Mouse (Mus musculus): ENCODE measurements around the gene Ube2l3. TPM values are rescaled to one million over a fixed set of nuclear protein-coding genes. Genes with fewer than 3 reads are reported as not detected.

Gene Ube2l3
- total and polyA plus RNA-seq, 2 experiments from 2014 or later, result 108 to 310 TPM

DNA sequence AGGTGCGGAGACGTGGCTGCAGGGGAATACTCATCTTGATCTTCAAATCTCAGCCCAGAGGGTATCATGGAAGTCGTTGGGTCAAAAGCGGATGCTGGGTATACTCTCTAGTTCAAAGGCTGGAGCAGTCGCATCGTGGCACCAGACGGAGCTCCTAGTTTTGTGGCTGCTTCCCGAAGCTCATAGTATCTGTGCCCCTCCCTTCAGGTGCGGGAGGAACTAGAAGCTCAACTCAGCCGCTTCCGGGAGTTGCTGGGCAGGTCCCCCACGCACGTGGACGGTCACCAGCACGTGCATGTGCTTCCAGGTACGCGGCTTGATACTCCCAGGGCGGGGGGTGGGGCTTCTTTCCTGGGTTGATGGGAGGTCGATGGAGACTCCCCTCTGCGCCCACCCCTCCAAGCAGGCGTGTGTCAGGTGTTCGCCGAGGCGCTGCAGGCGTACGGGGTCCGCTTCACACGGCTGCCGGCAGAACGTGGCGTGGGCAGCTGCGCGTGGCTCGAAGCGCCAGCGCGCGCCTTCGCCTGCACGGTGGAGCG is 55.0 kb downstream of the Ube2l3 start:
- TF ChIP-seq CTCF (IDR thresholded peaks at IDR 0.05), result no peak
- Histone ChIP-seq H3K27me3 (ENCODE audit: insufficient read depth, low read length) (no peaks in the 10 kb centered on the region), H3K9ac (replicated peaks; ENCODE audit: low read length, poor library complexity, severe bottlenecking) (peak overlapping the region; percentile 77), H3K27ac (ENCODE audit: low read depth, low read length) (peak overlapping the region; percentile 80), H3K4me3 (ENCODE audit: low read depth, low read length) (peak overlapping the region; percentile 68), H3K9me3 (ENCODE audit: low read length) (no peaks in the 10 kb centered on the region), H3K36me3 (ENCODE audit: insufficient read depth, low read length) (peaks cover 5% of the 10 kb centered on the region; the same call in 1 of the 2 replicates), H3K4me1 (ENCODE audit: insufficient read depth, low read length) (peaks cover 3% of the 10 kb centered on the region; the same call in 1 of the 2 replicates), H3K4me2 (ENCODE audit: low read depth, low read length, poor library complexity, severe bottlenecking) (peak overlapping the region; percentile 88)
- peak; percentile 54 for DNase-seq (ENCODE audit: low spot score)
- WGBS, result under 1% methylated on average over 41 of the region's 41 CpGs
- peak; percentile 61 for ATAC-seq (ENCODE audit: low FRiP score)

DNA sequence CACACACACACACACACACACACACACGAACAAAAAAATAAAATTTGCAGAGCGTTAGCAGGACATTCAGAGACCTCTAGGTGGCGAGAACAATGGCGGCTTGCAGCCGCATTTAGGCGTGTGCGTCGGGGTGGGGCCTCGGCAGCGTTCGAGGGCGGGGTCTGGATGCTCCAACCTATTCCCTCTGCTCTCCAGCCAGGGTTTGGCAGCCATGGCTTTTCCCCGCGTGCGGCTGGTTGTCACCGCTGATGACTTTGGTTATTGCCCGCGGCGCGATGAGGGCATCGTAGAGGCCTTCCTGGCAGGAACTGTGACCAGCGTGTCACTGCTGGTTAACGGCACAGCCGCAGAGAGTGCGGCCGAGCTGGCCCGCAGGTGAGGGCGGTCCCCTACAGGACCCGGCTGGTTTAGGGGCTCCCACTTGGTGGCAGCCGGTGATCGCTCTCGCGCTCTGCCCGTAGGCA is 55.6 kb downstream of the Ube2l3 start, which contains the start of gene Ccdc116:
Gene Ccdc116 (minus strand): TSS at position 458 of the 464 bp plus-strand sequence.
- peak; percentile 81 for TF ChIP-seq CTCF (IDR thresholded peaks at IDR 0.05)
- no peaks in the 10 kb centered on the region for H3K27me3 ChIP-seq (ENCODE audit: insufficient read depth, low read length)
- peaks cover 3% of the 10 kb centered on the region; the same call in 1 of the 2 replicates for H3K4me1 ChIP-seq (ENCODE audit: insufficient read depth, low read length)
- H3K4me2 ChIP-seq (ENCODE audit: low read depth, low read length, poor library complexity, severe bottlenecking), result peak within 1 kb of the TSS; percentile 88
- no peaks in the 10 kb centered on the region; the same call in 1 of the 2 replicates for H3K36me3 ChIP-seq (ENCODE audit: insufficient read depth, low read length)
- DNase-seq (ENCODE audit: low spot score), result peak; percentile 95
- peak within 1 kb of the TSS; percentile 80 for H3K27ac ChIP-seq (ENCODE audit: low read depth, low read length)
- H3K9ac ChIP-seq (replicated peaks; ENCODE audit: low read length, poor library complexity, severe bottlenecking), result peak within 1 kb of the TSS; percentile 77
- no peaks in the 10 kb centered on the region for H3K9me3 ChIP-seq (ENCODE audit: low read length)
- peak within 1 kb of the TSS; percentile 68 for H3K4me3 ChIP-seq (ENCODE audit: low read depth, low read length)
- WGBS, result under 1% methylated on average over 34 of the region's 34 CpGs
- ATAC-seq (ENCODE audit: low FRiP score), result peak; percentile 88

DNA sequence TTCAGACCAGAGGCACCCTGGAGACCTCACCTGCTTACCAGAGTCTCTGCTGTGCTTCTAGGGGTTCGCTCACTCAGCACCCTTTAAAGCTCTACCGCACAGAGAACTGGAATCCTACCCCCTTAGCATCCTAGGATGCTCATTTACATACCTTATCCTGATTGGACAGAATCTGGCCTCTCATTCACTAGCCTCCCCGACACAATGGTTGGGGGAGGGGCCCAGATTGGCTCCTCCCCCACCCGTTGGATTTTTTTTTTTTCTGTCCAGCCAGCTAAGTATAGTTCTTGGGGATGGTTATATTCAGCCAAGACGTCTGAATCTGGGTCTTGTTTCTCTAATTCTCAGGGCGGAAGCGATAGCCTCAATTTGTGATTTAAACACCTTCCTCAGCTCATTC is 58.1 kb downstream of the Ube2l3 start, which contains the start of gene Ydjc:
Gene Ydjc (plus strand): TSS at position 283 of the 400 bp plus-strand sequence.
- H3K36me3 ChIP-seq (ENCODE audit: insufficient read depth, low read length), result no peaks in the 10 kb centered on the region
- no peak within 1 kb of the TSS for H3K4me2 ChIP-seq (ENCODE audit: low read depth, low read length, poor library complexity, severe bottlenecking)
- peaks cover 3% of the 10 kb centered on the region; the same call in 1 of the 2 replicates for H3K4me1 ChIP-seq (ENCODE audit: insufficient read depth, low read length)
- WGBS, result 25% methylated on average over 7 of the region's 7 CpGs
- no peak within 1 kb of the TSS for H3K4me3 ChIP-seq (ENCODE audit: low read depth, low read length)
- H3K27ac ChIP-seq (ENCODE audit: low read depth, low read length), result no peak within 1 kb of the TSS
- H3K9ac ChIP-seq (replicated peaks; ENCODE audit: low read length, poor library complexity, severe bottlenecking), result no peak within 1 kb of the TSS
- no peak for TF ChIP-seq CTCF (IDR thresholded peaks at IDR 0.05)
- no peaks in the 10 kb centered on the region for H3K9me3 ChIP-seq (ENCODE audit: low read length)
- ATAC-seq (ENCODE audit: low FRiP score) (no peak), DNase-seq (ENCODE audit: low spot score) (no peak)
- no peaks in the 10 kb centered on the region for H3K27me3 ChIP-seq (ENCODE audit: insufficient read depth, low read length)

DNA sequence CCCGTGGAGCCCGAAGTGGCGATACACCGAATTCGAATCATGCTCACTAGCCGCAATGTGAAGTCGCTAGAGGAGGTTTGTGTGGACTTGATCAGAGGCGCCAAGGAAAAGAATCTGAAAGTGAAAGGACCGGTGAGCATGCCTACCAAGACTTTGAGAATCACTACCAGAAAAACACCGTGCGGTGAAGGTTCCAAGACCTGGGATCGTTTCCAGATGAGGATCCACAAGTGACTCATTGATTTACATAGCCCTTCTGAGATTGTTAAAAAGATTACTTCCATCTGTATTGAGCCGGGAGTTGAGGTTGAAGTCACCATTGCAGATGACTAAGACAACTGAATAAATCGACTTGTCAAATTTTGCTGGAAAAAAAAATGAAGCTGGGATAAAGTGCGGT is 65.1 kb downstream of the Ube2l3 start:
- WGBS, result 91% methylated on average over 15 of the region's 15 CpGs
- no peak for DNase-seq (ENCODE audit: low spot score)
- Histone ChIP-seq H3K4me2 (ENCODE audit: low read depth, low read length, poor library complexity, severe bottlenecking) (no peak overlapping the region), H3K9me3 (ENCODE audit: low read length) (no peaks in the 10 kb centered on the region), H3K9ac (replicated peaks; ENCODE audit: low read length, poor library complexity, severe bottlenecking) (no peak overlapping the region), H3K4me1 (ENCODE audit: insufficient read depth, low read length) (no peaks in the 10 kb centered on the region), H3K36me3 (ENCODE audit: insufficient read depth, low read length) (no peaks in the 10 kb centered on the region), H3K27me3 (ENCODE audit: insufficient read depth, low read length) (no peaks in the 10 kb centered on the region), H3K27ac (ENCODE audit: low read depth, low read length) (no peak overlapping the region), H3K4me3 (ENCODE audit: low read depth, low read length) (no peak overlapping the region)
- no peak for ATAC-seq (ENCODE audit: low FRiP score)
- TF ChIP-seq CTCF (IDR thresholded peaks at IDR 0.05), result no peak

DNA sequence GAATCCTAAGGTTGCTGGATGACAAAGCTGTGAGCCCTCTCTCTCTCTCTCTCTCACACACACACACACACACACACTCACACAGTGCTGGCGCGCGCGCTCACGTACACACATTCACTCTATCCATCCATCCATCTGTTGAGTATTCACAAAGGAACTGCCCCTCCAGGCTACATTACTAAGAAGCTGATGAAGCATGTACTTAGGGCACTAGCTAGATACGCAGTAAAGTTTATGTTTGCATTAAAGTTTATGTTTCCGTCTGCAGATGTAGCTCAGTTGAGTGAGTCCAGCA is 69.6 kb downstream of the Ube2l3 start:
- TF ChIP-seq CTCF (IDR thresholded peaks at IDR 0.05), result no peak
- Histone ChIP-seq H3K4me2 (ENCODE audit: low read depth, low read length, poor library complexity, severe bottlenecking) (peak overlapping the region; percentile 98), H3K27me3 (ENCODE audit: insufficient read depth, low read length) (no peaks in the 10 kb centered on the region), H3K36me3 (ENCODE audit: insufficient read depth, low read length) (no peaks in the 10 kb centered on the region), H3K4me3 (ENCODE audit: low read depth, low read length) (peak overlapping the region; percentile 78), H3K27ac (ENCODE audit: low read depth, low read length) (no peak overlapping the region), H3K9me3 (ENCODE audit: low read length) (no peaks in the 10 kb centered on the region), H3K4me1 (ENCODE audit: insufficient read depth, low read length) (peaks cover 6% of the 10 kb centered on the region; the same call in 1 of the 2 replicates), H3K9ac (replicated peaks; ENCODE audit: low read length, poor library complexity, severe bottlenecking) (no peak overlapping the region)
- WGBS, result 31% methylated on average over 7 of the region's 7 CpGs
- DNase-seq (ENCODE audit: low spot score) (no peak), ATAC-seq (ENCODE audit: low FRiP score) (no peak)

DNA sequence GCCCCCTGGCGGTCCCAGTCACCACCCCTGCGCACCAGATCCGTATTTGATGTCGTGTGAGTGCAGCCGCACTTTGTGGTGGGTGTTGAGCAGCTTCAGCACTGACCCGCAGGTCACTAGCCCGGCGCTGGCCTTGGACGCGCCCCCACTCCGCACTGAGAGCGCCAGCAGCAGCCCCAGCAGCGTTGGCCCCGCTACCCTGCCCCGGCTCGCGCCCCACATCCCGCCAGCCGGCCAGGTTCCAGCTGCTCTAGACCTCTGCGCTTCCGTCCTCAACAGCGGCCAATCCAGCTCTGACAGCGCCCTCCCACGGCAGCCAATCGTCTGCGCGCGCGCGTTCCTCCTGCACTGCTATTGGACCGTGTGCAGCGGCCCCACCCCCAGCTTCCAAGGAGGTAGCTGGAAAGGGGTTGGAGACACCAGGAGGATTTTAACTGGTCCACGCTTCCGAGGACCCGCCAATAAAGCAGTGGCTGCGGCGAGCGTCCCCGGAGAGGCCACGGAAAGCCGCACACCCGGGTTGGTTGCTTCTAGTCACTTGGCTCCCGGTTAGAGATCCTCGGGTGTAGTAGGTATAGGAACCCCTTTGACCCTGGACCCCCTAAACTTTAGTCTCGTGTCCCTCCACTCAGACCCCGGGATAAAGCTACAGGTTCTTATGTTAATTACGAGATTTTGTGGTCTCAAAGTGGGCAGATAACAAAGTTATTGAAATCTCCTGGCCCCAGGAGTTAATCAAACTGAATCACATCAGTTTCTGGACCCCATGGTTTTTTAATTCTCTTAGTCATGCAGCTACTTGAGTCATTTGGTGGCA is 70.2 kb downstream of the Ube2l3 start, which contains the start of gene Sdf2l1:
Gene Sdf2l1 (minus strand): TSS at position 295 of the 817 bp plus-strand sequence.
- H3K9ac ChIP-seq (replicated peaks; ENCODE audit: low read length, poor library complexity, severe bottlenecking), result peak within 1 kb of the TSS; percentile 64
- peak; percentile 56 for TF ChIP-seq CTCF (IDR thresholded peaks at IDR 0.05)
- no peaks in the 10 kb centered on the region for H3K9me3 ChIP-seq (ENCODE audit: low read length)
- H3K27ac ChIP-seq (ENCODE audit: low read depth, low read length), result no peak within 1 kb of the TSS
- DNase-seq (ENCODE audit: low spot score) (peak; percentile 97), ATAC-seq (ENCODE audit: low FRiP score) (peak; percentile 99)
- under 1% methylated on average over 47 of the region's 47 CpGs for WGBS
- no peaks in the 10 kb centered on the region for H3K36me3 ChIP-seq (ENCODE audit: insufficient read depth, low read length)
- H3K27me3 ChIP-seq (ENCODE audit: insufficient read depth, low read length), result no peaks in the 10 kb centered on the region
- peak within 1 kb of the TSS; percentile 98 for H3K4me2 ChIP-seq (ENCODE audit: low read depth, low read length, poor library complexity, severe bottlenecking)
- peaks cover 6% of the 10 kb centered on the region; the same call in 1 of the 2 replicates for H3K4me1 ChIP-seq (ENCODE audit: insufficient read depth, low read length)
- H3K4me3 ChIP-seq (ENCODE audit: low read depth, low read length), result peak within 1 kb of the TSS; percentile 78
